Mouse (Mus musculus) heart, adult 8-10 months (tissue): ENCODE measurements around the gene Fbxo22. TPM values are rescaled to one million over a fixed set of nuclear protein-coding genes. Genes with fewer than 3 reads are reported as not detected.

Experiments used
- DNase-seq: peaks from one replicate; pipeline ENCODE4 v3.0.0; 2022; ENCODE audit warnings: low spot score
- total RNA-seq, 4 experiments: library from RNA; stranded (reverse); gene quantifications; 2 replicates each; pipeline ENCODE4 v1.2.4; 2022

The Fbxo22 gene
- total RNA-seq: 10 to 100 TPM; 31.0 to 34.3 (median 33.3) TPM

DNA sequence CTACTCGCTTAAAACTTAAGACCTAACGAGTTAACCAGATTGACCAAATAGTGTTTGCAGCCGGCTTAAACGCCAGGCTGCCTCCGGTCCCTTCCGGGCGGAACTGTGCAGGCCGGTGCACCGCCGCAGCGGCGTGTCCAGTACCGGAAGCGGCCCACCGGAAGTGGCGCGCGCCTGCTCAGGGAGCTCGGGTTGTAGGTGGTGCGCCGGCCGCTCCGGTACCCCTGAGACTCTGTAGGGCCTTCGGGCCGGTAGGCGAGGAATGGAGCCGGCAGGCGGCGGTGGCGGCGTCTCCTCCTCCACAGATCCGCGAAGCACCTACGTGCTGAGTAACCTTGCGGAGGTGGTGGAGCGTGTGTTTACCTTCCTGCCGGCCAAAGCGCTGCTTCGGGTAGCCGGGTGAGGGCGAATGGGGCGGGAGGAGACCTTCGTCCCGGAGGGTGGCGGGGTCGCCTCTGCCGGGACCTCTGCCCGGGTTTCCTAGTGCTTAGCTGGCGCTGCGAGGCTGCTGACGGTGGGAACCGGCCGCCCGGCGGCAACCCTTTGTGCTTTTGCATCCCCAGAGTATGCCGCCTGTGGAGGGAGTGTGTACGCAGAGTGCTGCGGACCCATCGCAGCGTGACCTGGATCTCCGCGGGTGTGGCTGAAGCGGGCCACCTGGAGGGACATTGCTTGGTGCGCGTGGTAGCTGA, at the start of gene Fbxo22:
Fbxo22 (plus strand) TSS at position 136 of the 692 bp plus-strand sequence.
- DNase-seq: peak; percentile 80

DNA sequence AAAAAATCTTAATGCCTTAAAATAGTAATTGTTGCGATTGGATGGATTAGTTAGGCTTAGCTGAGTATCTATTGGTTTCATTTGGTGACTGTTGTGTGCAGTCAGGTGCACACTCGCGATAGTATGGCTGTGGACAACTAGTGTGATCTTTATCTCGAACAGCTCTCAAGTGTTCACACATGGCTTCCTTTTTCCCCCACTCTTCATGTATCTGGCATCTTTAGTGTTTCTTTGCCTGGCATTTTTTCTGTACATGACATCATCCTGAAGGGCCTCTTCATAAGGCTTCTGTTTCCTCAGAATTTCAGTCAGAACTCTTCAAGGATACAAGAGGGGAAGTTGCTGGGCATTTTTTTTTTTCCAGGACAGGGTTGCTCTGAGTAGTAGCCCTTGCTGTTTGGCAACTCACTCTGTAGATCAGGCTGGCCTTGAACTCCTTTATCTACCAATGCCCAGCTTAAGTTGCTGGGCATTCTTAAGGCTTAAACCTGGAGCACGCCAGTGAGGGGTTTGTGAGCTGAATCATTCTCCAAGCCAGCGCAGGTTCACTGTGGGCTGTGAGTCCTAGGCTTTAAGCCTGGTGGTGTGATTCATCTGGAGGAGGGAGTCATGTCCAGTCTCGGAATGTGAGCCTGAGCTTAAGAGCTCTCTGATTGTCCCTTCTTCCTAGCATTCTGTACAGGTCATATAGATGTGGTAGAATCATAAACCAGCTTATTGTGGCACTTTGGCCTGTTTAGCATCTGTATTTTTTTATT, 37.9 kb upstream of the Fbxo22 start:
- no peak for DNase-seq

- no peak for DNase-seq
Observed at GRCm38 (mm10) chr9:55172195-55172685, 36.5 kb upstream of the Fbxo22 start.

- DNase-seq: no peak
Observed at GRCm38 (mm10) chr9:55174235-55174634, 34.5 kb upstream of the Fbxo22 start.

DNA sequence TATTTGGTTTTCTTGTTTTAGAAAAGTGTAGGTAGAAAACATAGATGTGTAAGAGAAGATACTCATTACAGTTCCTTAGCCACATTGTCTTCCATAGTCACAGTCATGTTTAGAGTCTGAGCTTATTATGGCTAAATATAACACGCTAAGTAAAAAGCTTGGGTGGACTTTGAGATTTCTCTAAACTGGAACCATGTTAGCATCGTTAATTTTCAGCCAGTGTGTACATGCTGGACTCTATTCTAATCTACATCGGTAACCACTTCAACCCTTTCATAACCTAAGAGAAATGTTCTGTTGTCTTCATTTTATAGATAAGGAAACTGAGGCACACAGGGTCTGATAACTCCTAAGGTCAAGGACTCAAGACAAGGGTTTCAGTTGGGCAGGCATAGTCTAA, 12.8 kb upstream of the Fbxo22 start:
- no peak for DNase-seq

GRCm38 (mm10) chr9:55198260-55198659, 10.5 kb upstream of the Fbxo22 start:
- DNase-seq: no peak

- peak; percentile 25 for DNase-seq
Observed at GRCm38 (mm10) chr9:55199348-55199747, 9.4 kb upstream of the Fbxo22 start.

DNA sequence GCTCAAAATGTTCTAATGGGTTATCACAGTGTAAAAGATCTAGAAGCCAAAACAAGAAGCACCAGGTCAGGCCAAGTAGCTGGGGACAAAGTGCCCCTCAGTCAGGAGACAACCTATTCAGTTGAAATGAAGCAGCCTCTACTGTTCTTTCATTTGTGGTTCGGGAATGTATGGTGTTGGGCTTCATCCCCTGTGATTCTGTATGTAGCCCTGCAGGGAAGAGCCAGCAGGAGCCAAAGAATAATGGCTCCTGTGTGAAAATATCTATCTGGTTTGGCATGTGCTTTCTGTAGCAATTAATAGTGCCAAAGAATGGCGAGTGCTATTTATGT, 301 bp upstream of the Fbxo22 start:
- DNase-seq: no peak

DNA sequence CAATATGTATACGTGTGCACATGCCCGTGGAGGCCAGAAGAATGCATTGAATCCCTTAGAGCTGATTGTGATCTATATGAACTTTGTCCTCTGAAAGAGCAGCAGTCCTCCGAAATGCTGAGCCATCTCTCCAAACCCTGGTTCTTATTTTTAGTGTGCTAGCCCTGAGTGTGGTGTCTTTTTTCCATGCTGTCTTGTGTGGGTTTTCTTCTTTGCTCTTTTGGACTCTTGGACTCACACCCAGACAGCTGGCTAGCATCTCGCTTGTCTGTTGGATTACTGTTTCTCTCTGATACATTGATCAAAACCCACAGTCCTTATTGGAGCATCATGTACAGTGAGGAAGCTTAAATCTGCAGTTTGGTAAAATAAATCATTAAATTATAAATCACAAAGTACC, 2.9 kb downstream of the Fbxo22 start:
- no peak for DNase-seq

GRCm38 (mm10) chr9:55213396-55213795, 4.7 kb downstream of the Fbxo22 start:
- no peak for DNase-seq

GRCm38 (mm10) chr9:55215056-55215455, 6.3 kb downstream of the Fbxo22 start:
- DNase-seq: no peak

- no peak for DNase-seq
Observed at GRCm38 (mm10) chr9:55215648-55216047, 6.9 kb downstream of the Fbxo22 start.

- no peak for DNase-seq
Observed at GRCm38 (mm10) chr9:55216078-55216477, 7.4 kb downstream of the Fbxo22 start.

DNA sequence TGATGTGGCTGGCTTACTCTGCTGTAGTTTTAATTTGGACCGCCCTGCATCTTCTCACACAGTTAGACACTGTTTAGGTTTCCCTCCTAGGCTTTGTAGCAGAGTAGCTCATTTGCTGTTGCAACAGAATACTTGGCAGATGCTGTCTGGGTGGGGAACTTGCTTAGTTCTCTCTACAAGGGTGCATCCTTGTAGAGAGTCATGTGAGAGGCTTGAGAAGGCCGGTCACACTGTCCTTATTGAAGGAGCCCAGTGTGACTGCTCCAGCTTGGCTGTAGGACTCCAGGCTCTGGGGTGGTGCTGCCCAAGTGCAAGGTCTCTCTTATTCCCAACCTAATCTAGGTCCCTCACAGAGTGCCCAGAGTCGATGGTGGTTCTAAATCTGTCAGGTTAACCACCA, 8.7 kb downstream of the Fbxo22 start:
- DNase-seq: no peak

GRCm38 (mm10) chr9:55225165-55225737, 16.5 kb downstream of the Fbxo22 start:
- DNase-seq: peak; percentile 49

DNA sequence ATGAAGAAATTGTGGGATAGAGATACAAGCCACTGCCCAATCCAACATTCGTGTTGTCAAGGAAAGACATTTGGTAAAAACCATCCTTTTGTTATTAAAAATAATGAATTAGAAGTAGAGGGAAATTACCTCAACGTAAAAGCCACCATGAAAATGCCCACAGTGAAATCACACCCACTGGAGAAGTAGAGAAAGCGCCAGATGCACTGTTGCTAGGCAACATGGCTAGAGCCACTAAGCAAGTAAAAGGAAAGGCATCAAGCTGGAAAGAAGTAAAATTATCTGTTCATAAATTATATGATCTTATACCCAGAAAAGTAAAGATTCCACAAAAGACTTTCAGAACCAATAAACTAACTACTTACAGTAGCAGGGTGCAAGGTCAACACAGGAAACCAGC, 17.5 kb downstream of the Fbxo22 start:
- DNase-seq: no peak

- no peak for DNase-seq
Observed at GRCm38 (mm10) chr9:55228149-55228548, 19.4 kb downstream of the Fbxo22 start.

DNA sequence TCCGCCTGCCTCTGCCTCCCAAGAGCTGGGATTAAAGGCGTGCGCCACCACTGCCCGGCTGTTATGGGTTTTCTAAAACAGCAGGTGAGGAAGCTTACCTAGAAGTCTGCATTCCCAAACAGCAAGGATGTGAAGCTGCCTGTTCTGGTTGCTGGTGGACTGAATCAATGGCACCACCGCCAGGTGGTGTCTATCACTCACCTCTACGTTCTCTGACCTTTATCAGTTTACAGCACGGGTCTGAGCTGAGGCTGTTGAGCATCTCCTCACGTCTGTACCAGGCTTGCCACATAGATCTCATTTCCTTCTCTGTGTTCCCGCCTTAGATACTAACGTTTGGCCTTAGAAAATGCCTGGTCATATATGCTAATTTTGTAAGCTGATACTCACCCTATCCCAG, 20.3 kb downstream of the Fbxo22 start:
- no peak for DNase-seq

- DNase-seq: no peak
Observed at GRCm38 (mm10) chr9:55231544-55231943, 22.8 kb downstream of the Fbxo22 start.

DNA sequence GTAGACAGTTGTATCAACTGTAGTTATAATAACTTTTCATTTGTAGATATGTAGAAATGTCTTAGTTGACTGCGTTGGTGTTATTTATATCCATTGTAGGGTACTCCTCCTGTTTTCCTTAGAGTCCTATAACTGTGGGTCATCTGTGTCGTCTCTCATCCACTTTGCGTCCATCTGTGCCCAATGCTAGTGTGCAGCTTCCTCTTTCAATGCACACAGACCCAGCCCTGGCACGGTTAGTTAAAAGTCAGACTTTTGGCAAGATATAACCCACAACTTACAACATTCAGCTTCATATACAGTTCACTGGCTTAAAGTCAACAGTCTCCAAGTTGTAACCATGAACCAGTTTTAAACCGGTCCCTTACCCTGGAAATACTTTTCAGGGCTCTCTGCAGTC, 23.4 kb downstream of the Fbxo22 start:
- no peak for DNase-seq

- no peak for DNase-seq
Observed at GRCm38 (mm10) chr9:55232586-55232985, 23.9 kb downstream of the Fbxo22 start.

DNA sequence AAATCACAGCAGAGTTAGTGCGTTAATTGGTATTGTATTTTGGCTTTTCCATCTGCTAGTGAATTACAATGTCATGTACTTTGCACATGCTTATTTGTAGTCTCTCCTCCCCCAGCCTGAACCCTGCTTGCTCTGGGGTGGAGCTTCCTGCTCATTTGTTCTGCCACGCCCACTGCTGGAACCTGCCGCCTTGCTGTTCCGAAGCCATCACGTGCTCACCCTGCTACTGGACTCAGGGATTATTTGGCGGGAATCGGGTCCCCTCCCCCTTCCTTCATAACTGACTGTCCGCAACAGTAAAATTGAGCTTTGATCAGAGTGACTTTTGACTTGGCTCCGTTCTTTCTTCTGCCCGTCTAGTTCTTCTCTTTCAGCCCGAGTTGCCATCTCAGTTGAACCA, 24.4 kb downstream of the Fbxo22 start:
- peak; percentile 45 for DNase-seq
